Mouse (Mus musculus): ENCODE results near the gene Gigyf2. TPM values are rescaled to one million over a fixed set of nuclear protein-coding genes. Genes with fewer than 3 reads are reported as not detected.

Gene Gigyf2
- total and polyA plus RNA-seq, 2 experiments from 2014 or later, result 18.7 to 19.9 TPM

- peaks cover 91% of the 10 kb centered on the region for H3K36me3 ChIP-seq (replicated peaks; ENCODE audit: control insufficient read depth, insufficient read depth, low read length)
- no peak for DNase-seq (ENCODE audit: low spot score)
Measured at GRCm38 (mm10) chr1:87409380-87409779, 82.6 kb downstream of the Gigyf2 start.

GRCm38 (mm10) chr1:87418733-87419132, 91.9 kb downstream of the Gigyf2 start:
- Histone ChIP-seq H3K36me3 (replicated peaks; ENCODE audit: control insufficient read depth, insufficient read depth, low read length) (peaks cover 71% of the 10 kb centered on the region), H3K27me3 (ENCODE audit: control insufficient read depth, insufficient read depth, low read length) (no peaks in the 10 kb centered on the region), H3K9me3 (replicated peaks; ENCODE audit: control insufficient read depth, low read length) (no peaks in the 10 kb centered on the region), H3K4me2 (ENCODE audit: low read depth, low read length) (no peak overlapping the region), H3K9ac (replicated peaks; ENCODE audit: low read depth, low read length) (no peak overlapping the region), H3K4me1 (ENCODE audit: control insufficient read depth, insufficient read depth) (no peaks in the 10 kb centered on the region), H3K27ac (ENCODE audit: low read depth) (no peak overlapping the region), H3K4me3 (ENCODE audit: low read depth, low read length) (no peak overlapping the region)
- WGBS, result 89% methylated on average over 4 of the region's 4 CpGs
- ATAC-seq (ENCODE audit: insufficient read depth, low read depth) (no peak), DNase-seq (ENCODE audit: low spot score) (peak; percentile 26)
- TF ChIP-seq EP300 (IDR thresholded peaks at IDR 0.05; ENCODE audit: low read depth), result no peak
- peak; percentile 62 for TF ChIP-seq CTCF (IDR thresholded peaks at IDR 0.05; ENCODE audit: low read depth)

More at GRCm38 (mm10) chr1:87409380-87409779, 82.6 kb downstream of the Gigyf2 start:
- WGBS, result 86% methylated on average over 4 of the region's 4 CpGs
- Histone ChIP-seq H3K27me3 (ENCODE audit: control insufficient read depth, insufficient read depth, low read length) (no peaks in the 10 kb centered on the region), H3K4me2 (ENCODE audit: low read depth, low read length) (no peak overlapping the region), H3K9me3 (replicated peaks; ENCODE audit: control insufficient read depth, low read length) (no peaks in the 10 kb centered on the region), H3K4me3 (ENCODE audit: low read depth, low read length) (no peak overlapping the region), H3K9ac (replicated peaks; ENCODE audit: low read depth, low read length) (no peak overlapping the region), H3K4me1 (ENCODE audit: control insufficient read depth, insufficient read depth) (no peaks in the 10 kb centered on the region), H3K27ac (ENCODE audit: low read depth) (no peak overlapping the region)
- no peak for ATAC-seq (ENCODE audit: insufficient read depth, low read depth)
- no peak for TF ChIP-seq EP300 (IDR thresholded peaks at IDR 0.05; ENCODE audit: low read depth)
- no peak for TF ChIP-seq CTCF (IDR thresholded peaks at IDR 0.05; ENCODE audit: low read depth)

GRCm38 (mm10) chr1:87435125-87435524, 108.3 kb downstream of the Gigyf2 start:
- WGBS, result 91% methylated on average over 2 of the region's 2 CpGs
- TF ChIP-seq EP300 (IDR thresholded peaks at IDR 0.05; ENCODE audit: low read depth) (no peak), CTCF (IDR thresholded peaks at IDR 0.05; ENCODE audit: low read depth) (no peak)
- Histone ChIP-seq H3K27ac (ENCODE audit: low read depth) (no peak overlapping the region), H3K36me3 (replicated peaks; ENCODE audit: control insufficient read depth, insufficient read depth, low read length) (peaks cover 83% of the 10 kb centered on the region), H3K4me2 (ENCODE audit: low read depth, low read length) (no peak overlapping the region), H3K9ac (replicated peaks; ENCODE audit: low read depth, low read length) (no peak overlapping the region), H3K4me1 (ENCODE audit: control insufficient read depth, insufficient read depth) (no peaks in the 10 kb centered on the region), H3K9me3 (replicated peaks; ENCODE audit: control insufficient read depth, low read length) (no peaks in the 10 kb centered on the region), H3K27me3 (ENCODE audit: control insufficient read depth, insufficient read depth, low read length) (no peaks in the 10 kb centered on the region), H3K4me3 (ENCODE audit: low read depth, low read length) (no peak overlapping the region)
- no peak for ATAC-seq (ENCODE audit: insufficient read depth, low read depth)
- DNase-seq (ENCODE audit: low spot score), result no peak

- H3K27ac ChIP-seq (ENCODE audit: low read depth), result no peak overlapping the region
- 17% methylated on average over 6 of the region's 6 CpGs for WGBS
- no peaks in the 10 kb centered on the region for H3K27me3 ChIP-seq (ENCODE audit: control insufficient read depth, insufficient read depth, low read length)
- no peaks in the 10 kb centered on the region for H3K4me1 ChIP-seq (ENCODE audit: control insufficient read depth, insufficient read depth)
- TF ChIP-seq CTCF (IDR thresholded peaks at IDR 0.05; ENCODE audit: low read depth) (no peak), EP300 (IDR thresholded peaks at IDR 0.05; ENCODE audit: low read depth) (no peak)
- no peaks in the 10 kb centered on the region for H3K9me3 ChIP-seq (replicated peaks; ENCODE audit: control insufficient read depth, low read length)
- H3K9ac ChIP-seq (replicated peaks; ENCODE audit: low read depth, low read length), result no peak overlapping the region
- H3K36me3 ChIP-seq (replicated peaks; ENCODE audit: control insufficient read depth, insufficient read depth, low read length), result peaks cover 83% of the 10 kb centered on the region
- DNase-seq (ENCODE audit: low spot score) (no peak), ATAC-seq (ENCODE audit: insufficient read depth, low read depth) (no peak)
- no peak overlapping the region for H3K4me2 ChIP-seq (ENCODE audit: low read depth, low read length)
- H3K4me3 ChIP-seq (ENCODE audit: low read depth, low read length), result no peak overlapping the region
Measured at GRCm38 (mm10) chr1:87436583-87436982, 109.8 kb downstream of the Gigyf2 start.

- H3K27ac ChIP-seq (ENCODE audit: low read depth), result no peak overlapping the region
- no peak for TF ChIP-seq EP300 (IDR thresholded peaks at IDR 0.05; ENCODE audit: low read depth)
- TF ChIP-seq CTCF (IDR thresholded peaks at IDR 0.05; ENCODE audit: low read depth), result peak; percentile 70
- peaks cover 72% of the 10 kb centered on the region for H3K36me3 ChIP-seq (replicated peaks; ENCODE audit: control insufficient read depth, insufficient read depth, low read length)
- H3K4me1 ChIP-seq (ENCODE audit: control insufficient read depth, insufficient read depth), result no peaks in the 10 kb centered on the region
- H3K4me3 ChIP-seq (ENCODE audit: low read depth, low read length), result no peak overlapping the region
- DNase-seq (ENCODE audit: low spot score), result peak; percentile 51
- no peak overlapping the region for H3K9ac ChIP-seq (replicated peaks; ENCODE audit: low read depth, low read length)
- ATAC-seq (ENCODE audit: insufficient read depth, low read depth), result peak; percentile 55; the same call in 1 of the 2 replicates
- no peaks in the 10 kb centered on the region for H3K9me3 ChIP-seq (replicated peaks; ENCODE audit: control insufficient read depth, low read length)
- no peaks in the 10 kb centered on the region for H3K27me3 ChIP-seq (ENCODE audit: control insufficient read depth, insufficient read depth, low read length)
- 40% methylated on average over 5 of the region's 5 CpGs for WGBS
- H3K4me2 ChIP-seq (ENCODE audit: low read depth, low read length), result no peak overlapping the region
Measured at GRCm38 (mm10) chr1:87447183-87448104, 120.6 kb downstream of the Gigyf2 start.
